Mouse (Mus musculus) CH12.LX (cell line): ENCODE results near the gene Car5a.
A peak's percentile ranks its signal among the peaks of the same experiment; 100 is the strongest.

Source experiments
- CHD2 ChIP-seq: IDR thresholded peaks from 2 replicates; pipeline ENCODE4 v1.6.1; 2011; ENCODE audit warnings: low read length, improper control_type of control experiment
- CTCF ChIP-seq, 2 experiments: IDR thresholded peaks in 1 of 2; conservative IDR thresholded peaks in 1 of 2; 2 replicates each; pipeline ENCODE4 v1.5.1; 2011 to 2012; ENCODE audit warnings: low read depth in 2 of 2, low read length in 2 of 2, improper control_type of control experiment in 1 of 2, inconsistent platforms in 1 of 2, mild to moderate bottlenecking in 1 of 2, moderate library complexity in 1 of 2
- ELF1 ChIP-seq: IDR thresholded peaks from 2 replicates; pipeline ENCODE4 v1.6.1; 2014; ENCODE audit warnings: low read depth, mild to moderate bottlenecking, inconsistent platforms, low read length, improper control_type of control experiment
- EP300 ChIP-seq: IDR thresholded peaks from 2 replicates; pipeline ENCODE4 v1.6.1; 2011; ENCODE audit warnings: low read length, improper control_type of control experiment
- MEF2A ChIP-seq: IDR thresholded peaks from 2 replicates; pipeline ENCODE4 v1.6.1; 2014; ENCODE audit warnings: low read depth, mild to moderate bottlenecking, inconsistent platforms, low read length, improper control_type of control experiment, borderline replicate concordance
- NRF1 ChIP-seq: IDR thresholded peaks from 2 replicates; pipeline ENCODE4 v1.6.1; 2014; ENCODE audit warnings: low read depth, mild to moderate bottlenecking, inconsistent platforms, low read length, improper control_type of control experiment, moderate library complexity
- POLR2A ChIP-seq: IDR thresholded peaks from 2 replicates; pipeline ENCODE4 v1.6.1; 2011; ENCODE audit warnings: low read depth, mild to moderate bottlenecking, improper control_type of control experiment, low read length
- TCF12 ChIP-seq: IDR thresholded peaks from 2 replicates; pipeline ENCODE4 v1.6.1; 2014; ENCODE audit warnings: low read depth, mild to moderate bottlenecking, inconsistent platforms, low read length, improper control_type of control experiment

- TF ChIP-seq TCF12 (0 out of 2 replicates have a peak, but pooled peaks have one; percentile 22), CTCF (conservative IDR thresholded peaks at IDR 0.05 in 1 of 2, IDR thresholded peaks at IDR 0.05 in 1 of 2; ENCODE audit: low read depth in 2 of 2, low read length in 2 of 2) (peak; percentile 28 to 78; a peak in 3 of 4 replicates), EP300 (no peak), CHD2 (no peak), NRF1 (no peak), ELF1 (no peak), MEF2A (0 out of 2 replicates have a peak, but pooled peaks have one; percentile 49), POLR2A (no peak)
These were observed 11.8 kb downstream of the Car5a start for GRCm38 (mm10) chr8:121932668-121933520.
